Mouse (Mus musculus) liver, adult 10 weeks (tissue): ENCODE results near the gene Kctd10. TPM values are rescaled to one million over a fixed set of nuclear protein-coding genes. Genes with fewer than 3 reads are reported as not detected.

Experiments used
- polyA plus RNA-seq: library from polyadenylated mRNA; stranded (reverse); fragments of 350-450 nt; fragmentation: Illumina TruSeq; extraction: RNeasy Lipid Tissue Mini Kit (QIAGEN cat#74804); gene quantifications from one replicate; pipeline ENCODE4 v1.2.3, GENCODE M21; 2014; ENCODE audit warnings: low read depth, low replicate concordance

Gene Kctd10
- polyA plus RNA-seq: 5.0 TPM

GRCm38 (mm10) chr5:114380209-114381012, at the start of gene Kctd10, which contains the start of gene Ube3b:
Gene Kctd10 (minus strand): TSS chr5:114380508.
Gene Ube3b (plus strand): TSS chr5:114380607.

Other genes starting within 250 kb of the Kctd10 start
- 3.7 TPM for gene Acacb, start 234.0 kb downstream of the Kctd10 start, polyA plus RNA-seq
- gene Foxn4, start 106.7 kb downstream of the Kctd10 start, polyA plus RNA-seq: not detected
- gene Myo1h, start 91.3 kb downstream of the Kctd10 start, polyA plus RNA-seq: not detected
- gene Ube3b, start 99 bp upstream of the Kctd10 start, polyA plus RNA-seq: 3.1 TPM
- 13.3 TPM for gene Mmab, start 63.6 kb upstream of the Kctd10 start, polyA plus RNA-seq
- 1.1 TPM for gene Mvk, start 63.8 kb upstream of the Kctd10 start, polyA plus RNA-seq
- not detected for gene Fam222a, start 187.5 kb upstream of the Kctd10 start, polyA plus RNA-seq